Mouse (Mus musculus) C2C12 (cell line): ENCODE results near the gene C1qtnf5. TPM values are rescaled to one million over a fixed set of nuclear protein-coding genes. Genes with fewer than 3 reads are reported as not detected.
"Not testable (repeated sequence)": the region's sequence is repeated elsewhere in the genome, so short reads cannot be mapped to it uniquely, and the experiment has no call there.

Source experiments
- H3K27me3 ChIP-seq: one replicate; pipeline ENCODE4 v1.6.1; 2011; ENCODE audit not compliant: control insufficient read depth, insufficient read depth, insufficient read length
- H3K36me3 ChIP-seq: one replicate; pipeline ENCODE4 v1.6.1; 2011; ENCODE audit not compliant: control insufficient read depth, insufficient read depth
- H3K4me3 ChIP-seq: one replicate; pipeline ENCODE4 v1.5.1; 2011; ENCODE audit warnings: mild to moderate bottlenecking, control low read depth; ENCODE audit not compliant: poor library complexity, insufficient read depth, severe bottlenecking
- H3K79me2 ChIP-seq: one replicate; pipeline ENCODE4 v1.6.1; 2011; ENCODE audit not compliant: control insufficient read depth, insufficient read depth
- H3K79me3 ChIP-seq: one replicate; pipeline ENCODE4 v1.6.1; 2011; ENCODE audit warnings: low read depth, control low read depth
- H3ac ChIP-seq: one replicate; pipeline ENCODE3; 2011; ENCODE audit warnings: low read depth; ENCODE audit not compliant: control insufficient read depth, insufficient read length
- CEBPB ChIP-seq: IDR thresholded peaks from one replicate; pipeline ENCODE4 v1.6.1; 2011; ENCODE audit warnings: low read depth, mild to moderate bottlenecking, control low read depth, moderate library complexity
- CTCF ChIP-seq: IDR thresholded peaks from one replicate; pipeline ENCODE4 v1.5.1; 2011; ENCODE audit not compliant: control insufficient read depth, insufficient read depth, insufficient read length
- FOSL1 ChIP-seq: IDR thresholded peaks from one replicate; pipeline ENCODE4 v1.8.0; 2011; ENCODE audit warnings: mild to moderate bottlenecking, low read length; ENCODE audit not compliant: poor library complexity, insufficient read depth, severe bottlenecking
- MAX ChIP-seq: IDR thresholded peaks from one replicate; pipeline ENCODE4 v1.6.1; 2011; ENCODE audit warnings: mild to moderate bottlenecking, control low read depth
- MYOD1 ChIP-seq: IDR thresholded peaks from one replicate; pipeline ENCODE4 v1.6.1; 2011; ENCODE audit warnings: low read depth; ENCODE audit not compliant: control insufficient read depth, insufficient read length
- MYOG ChIP-seq: IDR thresholded peaks from one replicate; pipeline ENCODE4 v1.6.1; 2011; ENCODE audit not compliant: control insufficient read depth, insufficient read length; ENCODE audit errors: extremely low read depth
- USF1 ChIP-seq: IDR thresholded peaks from one replicate; pipeline ENCODE4 v1.6.1; 2011; ENCODE audit warnings: low read depth, mild to moderate bottlenecking, control low read depth, moderate library complexity
- polyA plus RNA-seq: library from polyadenylated mRNA; unstranded; fragments of >200 nt; fragmentation: generic; extraction: Trizol; gene quantifications from one replicate; pipeline ENCODE4 v1.2.1, GENCODE M21; 2012; ENCODE audit warnings: missing spikeins

C1qtnf5 gene
- polyA plus RNA-seq, 1 experiment, result 0.15 TPM

DNA sequence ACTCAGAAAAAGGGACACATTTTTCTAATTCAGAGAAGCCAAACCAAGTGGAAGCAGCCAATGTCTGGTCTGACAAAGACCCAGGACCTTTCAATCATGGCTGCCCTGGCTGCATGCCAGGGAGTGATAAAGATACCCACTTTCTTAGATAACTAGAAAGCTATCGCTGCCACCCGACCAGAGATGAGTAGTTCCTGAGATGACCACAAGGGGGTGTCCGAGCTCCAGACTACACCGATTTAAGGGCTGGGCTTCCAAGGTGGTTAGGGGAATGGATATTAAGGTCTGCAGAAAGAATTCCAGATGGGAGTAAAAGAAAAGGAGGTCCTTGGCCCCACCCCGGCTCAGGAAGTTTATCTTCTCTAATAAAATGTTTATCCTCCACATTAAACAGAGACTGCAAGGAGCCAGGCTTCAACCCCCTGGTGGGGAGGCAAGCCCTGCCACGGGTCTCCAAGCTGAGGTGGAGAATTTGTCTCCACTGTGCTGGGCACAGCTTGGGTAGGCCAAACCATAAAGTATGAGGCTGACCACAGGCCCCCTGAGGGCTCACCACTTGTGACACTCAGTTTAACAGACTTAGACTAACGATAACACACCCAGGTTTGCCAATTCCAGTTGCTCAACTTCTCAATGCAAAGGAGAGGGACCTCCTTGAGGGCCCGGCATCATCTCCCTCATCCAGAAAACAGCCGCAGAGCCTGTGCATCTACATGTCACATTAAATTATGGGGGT, 2.5 kb downstream of the C1qtnf5 start:
- no peak overlapping the region for H3K4me3 ChIP-seq
- no peak overlapping the region for H3ac ChIP-seq
- H3K36me3 ChIP-seq, result peaks cover 11% of the 10 kb centered on the region
- H3K27me3 ChIP-seq, result no peaks in the 10 kb centered on the region
- H3K79me3 ChIP-seq, result peaks cover 23% of the 10 kb centered on the region
- TF ChIP-seq MYOG, result no peak
- TF ChIP-seq USF1, result no peak
- TF ChIP-seq CTCF, result peak; percentile 15
- H3K79me2 ChIP-seq, result peaks cover 64% of the 10 kb centered on the region

DNA sequence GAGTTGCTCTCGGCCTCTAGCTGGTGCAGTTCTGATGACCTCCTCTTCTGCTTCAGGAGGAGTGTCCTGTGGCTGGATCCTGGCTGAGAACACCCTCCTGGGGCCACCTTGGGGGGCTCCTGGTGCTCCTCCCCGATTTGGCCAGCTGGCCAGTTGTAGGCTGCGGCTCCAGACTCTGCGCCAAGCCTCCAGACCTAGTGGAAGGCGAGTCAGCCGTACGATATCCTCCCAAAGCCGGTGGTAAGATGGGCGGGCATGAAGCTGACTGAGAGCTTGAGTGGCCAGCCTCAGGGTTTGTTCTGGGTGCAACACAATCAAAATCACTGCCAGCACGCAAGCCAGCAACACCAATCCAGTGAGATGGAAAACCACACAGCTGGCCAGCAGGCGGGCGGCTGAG, 4.9 kb downstream of the C1qtnf5 start:
- H3ac ChIP-seq, H3K27me3 ChIP-seq: not testable (repeated sequence)
- Histone ChIP-seq H3K36me3 (peaks cover 11% of the 10 kb centered on the region), H3K79me2 (peaks cover 55% of the 10 kb centered on the region), H3K4me3 (peak overlapping the region; percentile 60), H3K79me3 (peaks cover 20% of the 10 kb centered on the region)

DNA sequence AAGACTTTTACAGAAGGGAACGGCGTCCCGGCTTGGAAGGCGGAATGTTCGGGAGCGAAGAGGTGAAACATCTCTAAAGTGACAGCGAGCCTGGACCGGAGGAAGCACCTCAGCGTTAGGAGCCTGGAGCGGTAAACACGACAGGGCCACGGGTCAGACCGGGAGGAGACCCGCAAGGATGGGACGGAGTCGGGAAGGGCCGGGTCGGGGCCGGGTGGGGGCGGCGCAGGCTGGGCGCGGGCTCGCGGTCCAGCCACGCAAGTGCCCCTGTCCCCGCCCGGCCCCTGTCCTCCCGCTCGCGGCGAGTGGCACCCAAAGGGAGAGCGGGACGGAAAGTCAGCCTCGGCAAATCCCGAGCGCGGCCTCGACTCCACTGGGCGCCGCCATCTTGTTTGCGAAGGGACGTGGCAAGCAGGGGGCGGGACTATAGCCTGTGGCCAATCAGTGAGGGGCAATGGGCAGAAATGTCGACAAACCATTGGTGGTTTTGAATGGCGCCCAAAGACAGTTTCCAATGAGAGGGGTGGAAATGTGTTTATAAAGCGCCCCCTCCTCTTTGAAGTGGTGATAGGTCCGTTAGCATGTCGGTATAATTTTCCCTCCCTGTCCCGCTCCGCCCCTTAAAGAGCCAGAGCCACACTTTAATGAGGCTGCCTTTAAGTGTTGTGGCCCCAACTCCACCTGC, 6.2 kb downstream of the C1qtnf5 start, which contains the start of the genes Gm49380 and Rnf26:
Gm49380 (minus strand) TSS at position 396 of the 685 bp plus-strand sequence.
Rnf26 (minus strand) TSS at position 413 of the 685 bp plus-strand sequence.
- Histone ChIP-seq H3K4me3 (peak within 1 kb of the TSS; percentile 60), H3ac (peak within 1 kb of the TSS; percentile 30), H3K27me3 (no peaks in the 10 kb centered on the region), H3K79me3 (peaks cover 14% of the 10 kb centered on the region), H3K79me2 (peaks cover 41% of the 10 kb centered on the region), H3K36me3 (peaks cover 11% of the 10 kb centered on the region)
- TF ChIP-seq CTCF (no peak), USF1 (no peak), CEBPB (no peak), MYOD1 (no peak), MAX (no peak), MYOG (no peak)

DNA sequence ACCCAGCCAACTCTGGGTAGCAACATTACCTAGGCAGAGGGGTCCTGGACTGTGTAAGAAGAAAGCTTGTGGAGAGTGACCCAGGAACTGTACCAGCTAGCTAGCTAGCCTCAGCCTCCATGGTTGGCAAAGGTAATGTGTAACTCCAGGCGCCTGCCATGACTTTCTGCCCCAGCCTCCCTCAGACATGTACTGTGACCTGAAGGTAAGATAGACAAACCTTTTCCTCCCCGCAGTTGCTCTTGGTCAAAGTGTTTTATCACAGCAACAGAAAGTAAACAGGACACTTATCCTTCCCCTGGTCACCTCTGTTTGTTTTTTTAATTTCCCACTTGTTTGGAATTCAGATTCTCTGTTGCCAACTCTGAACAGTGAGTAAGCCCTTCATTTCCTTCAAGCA, 7.4 kb downstream of the C1qtnf5 start:
- H3K27me3 ChIP-seq, result no peaks in the 10 kb centered on the region

DNA sequence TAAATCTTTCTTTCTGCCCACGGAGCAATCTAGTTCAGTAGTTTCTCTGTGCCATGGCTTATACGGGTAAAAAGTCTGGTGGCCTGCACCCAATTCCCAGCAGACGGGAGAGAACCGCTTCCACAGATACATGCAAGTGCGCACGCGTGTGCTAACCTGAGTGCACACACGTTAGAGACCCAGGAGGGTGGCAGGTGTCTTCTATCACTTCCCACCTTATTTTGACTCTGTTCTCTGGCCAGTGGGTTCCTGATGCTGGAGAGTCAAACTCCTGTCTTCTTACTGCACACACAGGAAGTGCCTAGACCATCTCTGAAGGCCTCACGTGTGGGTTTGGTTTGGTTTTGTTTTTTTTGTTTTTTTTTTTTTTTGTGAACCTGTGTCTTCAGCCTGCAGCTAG, 8.6 kb downstream of the C1qtnf5 start:
- Histone ChIP-seq H3K27me3 (no peaks in the 10 kb centered on the region), H3K79me3 (no peaks in the 10 kb centered on the region), H3ac (no peak overlapping the region), H3K4me3 (no peak overlapping the region), H3K36me3 (no peaks in the 10 kb centered on the region), H3K79me2 (peaks cover 18% of the 10 kb centered on the region)
- TF ChIP-seq MAX, result no peak
- TF ChIP-seq USF1, result no peak
- no peak for TF ChIP-seq CEBPB
- TF ChIP-seq MYOD1, result no peak
- no peak for TF ChIP-seq MYOG
- no peak for TF ChIP-seq FOSL1
- TF ChIP-seq CTCF, result no peak

More for the DNA sequence above, 7.4 kb downstream of the C1qtnf5 start:
- TF ChIP-seq CTCF (no peak), MAX (no peak), FOSL1 (no peak), CEBPB (no peak), MYOG (no peak), MYOD1 (no peak), USF1 (no peak)
- no peak overlapping the region for H3ac ChIP-seq
- peaks cover 29% of the 10 kb centered on the region for H3K79me2 ChIP-seq
- no peak overlapping the region for H3K4me3 ChIP-seq
- no peaks in the 10 kb centered on the region for H3K36me3 ChIP-seq
- peaks cover 3% of the 10 kb centered on the region for H3K79me3 ChIP-seq

DNA sequence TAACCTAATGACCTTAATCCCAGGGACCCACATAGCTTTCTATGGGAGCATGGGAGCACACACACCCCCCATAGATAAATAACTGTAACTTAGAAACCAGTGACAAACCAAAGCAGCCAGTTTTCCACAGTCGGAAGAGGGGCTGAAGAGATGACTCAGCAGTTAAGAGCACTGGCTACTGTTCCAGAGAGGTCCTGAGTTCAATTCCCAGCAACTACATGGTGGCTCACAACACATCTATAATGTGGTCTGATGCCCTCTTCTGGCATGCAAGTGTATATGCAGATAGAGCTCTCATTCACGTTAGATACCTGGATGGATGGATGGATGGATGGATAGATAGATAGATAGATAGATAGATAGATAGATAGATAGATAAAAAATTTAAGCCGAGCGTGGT, 9.1 kb downstream of the C1qtnf5 start:
- H3K27me3 ChIP-seq, result no peaks in the 10 kb centered on the region
- H3K36me3 ChIP-seq, result no peaks in the 10 kb centered on the region
- no peak overlapping the region for H3ac ChIP-seq
- no peak overlapping the region for H3K4me3 ChIP-seq
- H3K79me3 ChIP-seq, result no peaks in the 10 kb centered on the region
- TF ChIP-seq MYOG (no peak), USF1 (no peak), MAX (no peak), FOSL1 (no peak), CEBPB (no peak), MYOD1 (no peak), CTCF (no peak)
- H3K79me2 ChIP-seq, result peaks cover 12% of the 10 kb centered on the region
